Mouse (Mus musculus): ENCODE data around the gene Akt1.

The Akt1 gene

GRCm38 (mm10) chr12:112628197-112628596, 46.5 kb downstream of the Akt1 start:
- no peak for DNase-seq (ENCODE audit: low spot score in 2 of 2)

DNA sequence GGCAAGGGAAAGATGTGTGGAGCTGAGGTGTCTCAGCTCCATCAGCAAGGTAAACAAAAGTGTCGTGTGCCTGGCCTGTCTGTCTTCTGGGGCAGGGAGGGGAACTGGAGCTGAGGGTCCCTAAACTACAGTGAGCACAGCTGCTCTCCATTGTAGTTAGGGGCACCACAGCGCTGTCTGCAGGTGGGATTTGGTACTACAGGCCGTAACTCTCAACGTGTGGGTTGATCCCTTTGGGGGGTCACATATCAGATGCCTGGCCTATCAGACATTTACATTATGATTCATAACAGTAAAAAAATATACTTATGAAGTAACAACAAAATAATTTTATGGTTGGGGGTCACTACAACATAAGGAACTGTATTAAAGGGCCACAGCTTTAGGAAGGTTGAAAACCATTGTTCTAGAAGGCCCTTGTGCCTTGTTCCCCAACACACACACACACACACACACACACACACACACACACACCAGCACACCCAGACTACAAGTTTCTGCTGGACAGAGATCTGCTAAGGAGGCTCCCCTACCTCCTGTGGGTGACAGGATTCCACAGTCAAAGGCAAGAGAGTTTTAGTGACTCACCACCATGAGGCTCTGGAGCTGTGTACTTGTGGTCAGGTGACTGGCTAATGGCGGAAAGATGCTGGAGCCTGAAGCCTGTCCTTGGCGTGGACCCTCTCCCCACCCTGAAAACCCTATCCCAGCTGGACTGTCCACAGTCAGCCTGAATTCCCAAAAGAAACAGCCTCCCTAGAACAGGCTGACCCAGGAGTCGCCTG, 47.4 kb downstream of the Akt1 start:
- no peak for DNase-seq (ENCODE audit: low spot score in 2 of 2)

DNA sequence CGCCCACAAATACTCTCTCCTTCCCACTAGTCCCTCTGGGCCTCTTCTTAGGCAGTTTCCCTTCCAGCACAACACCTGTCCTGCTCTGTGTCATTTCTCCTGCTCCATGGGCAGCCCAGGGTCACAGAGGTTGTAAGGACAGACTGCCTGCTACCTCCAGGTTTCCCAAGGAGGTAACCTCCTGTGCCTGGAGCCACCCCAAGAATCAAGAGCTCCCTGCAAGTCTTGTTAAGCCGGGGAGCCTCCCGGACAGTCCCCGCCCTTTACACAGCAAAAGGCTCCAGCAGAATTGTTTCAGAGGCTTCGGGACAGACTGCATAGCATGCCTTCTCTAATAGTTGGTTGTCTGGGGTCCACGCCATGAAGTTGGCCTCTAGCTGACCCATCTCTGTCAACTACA, 48.2 kb downstream of the Akt1 start:
- no peak for DNase-seq (ENCODE audit: low spot score in 2 of 2)

- DNase-seq (ENCODE audit: low spot score in 2 of 2): no peak
These were observed 49.0 kb downstream of the Akt1 start for GRCm38 (mm10) chr12:112625700-112626099.

DNA sequence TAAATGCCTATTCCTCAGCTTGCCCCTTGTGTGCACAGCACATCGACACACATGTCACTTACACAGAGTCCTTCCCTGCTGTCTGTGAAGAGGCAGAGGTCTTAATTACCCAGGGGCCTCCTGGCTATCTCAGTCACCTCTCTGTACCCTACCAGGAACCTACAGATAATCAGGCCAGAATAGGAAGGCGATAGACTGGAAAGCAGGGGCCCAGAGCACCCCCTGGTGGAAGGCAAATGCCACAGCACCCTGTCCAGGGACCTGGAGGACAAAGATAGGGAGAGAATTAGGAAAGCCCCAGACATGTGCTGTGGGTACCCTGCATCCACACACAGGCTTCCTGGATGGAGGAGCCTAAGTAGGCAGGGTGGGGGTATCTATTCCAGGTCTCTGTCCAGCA, 50.9 kb downstream of the Akt1 start:
- peak in 1 of 2 experiments; percentile 73 for DNase-seq (ENCODE audit: low spot score in 2 of 2)

GRCm38 (mm10) chr12:112621900-112622299, 52.8 kb downstream of the Akt1 start:
- DNase-seq (ENCODE audit: low spot score in 2 of 2): no peak

DNA sequence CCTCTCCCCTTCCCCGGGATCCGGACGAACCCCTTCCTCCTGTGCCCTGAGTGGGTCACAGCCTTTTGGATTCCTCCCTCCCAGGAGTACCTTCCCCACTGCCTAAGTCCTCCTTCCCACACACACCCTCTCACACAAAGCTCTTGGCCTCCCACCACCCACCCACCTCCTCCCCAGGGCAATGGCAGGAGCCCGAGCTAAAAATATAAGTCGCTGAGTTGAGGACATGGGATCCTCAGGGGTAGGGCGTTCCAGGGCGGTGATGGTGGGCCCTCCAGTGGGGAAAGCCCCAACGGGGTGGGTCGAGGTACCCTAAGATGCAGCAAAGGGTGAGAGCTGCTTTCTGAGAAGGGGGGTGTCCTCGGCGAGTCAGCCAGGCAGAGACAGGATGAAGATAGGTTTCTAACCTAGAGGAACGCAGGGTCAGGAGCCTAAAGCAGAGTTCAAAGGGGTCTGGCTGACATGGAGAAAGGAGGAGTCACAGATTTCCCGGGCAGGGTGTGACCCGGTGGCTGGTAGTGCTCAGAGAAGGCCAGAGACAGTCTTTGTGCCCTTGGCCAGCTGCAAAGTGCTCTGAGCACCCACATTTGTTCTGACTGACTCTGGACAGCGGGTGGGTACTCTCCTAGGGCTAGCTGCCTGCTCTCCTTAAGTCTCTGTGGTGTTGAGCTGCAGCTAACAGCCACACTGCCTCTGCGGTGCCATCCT, 54.2 kb downstream of the Akt1 start:
- DNase-seq (ENCODE audit: low spot score in 2 of 2): no peak

DNA sequence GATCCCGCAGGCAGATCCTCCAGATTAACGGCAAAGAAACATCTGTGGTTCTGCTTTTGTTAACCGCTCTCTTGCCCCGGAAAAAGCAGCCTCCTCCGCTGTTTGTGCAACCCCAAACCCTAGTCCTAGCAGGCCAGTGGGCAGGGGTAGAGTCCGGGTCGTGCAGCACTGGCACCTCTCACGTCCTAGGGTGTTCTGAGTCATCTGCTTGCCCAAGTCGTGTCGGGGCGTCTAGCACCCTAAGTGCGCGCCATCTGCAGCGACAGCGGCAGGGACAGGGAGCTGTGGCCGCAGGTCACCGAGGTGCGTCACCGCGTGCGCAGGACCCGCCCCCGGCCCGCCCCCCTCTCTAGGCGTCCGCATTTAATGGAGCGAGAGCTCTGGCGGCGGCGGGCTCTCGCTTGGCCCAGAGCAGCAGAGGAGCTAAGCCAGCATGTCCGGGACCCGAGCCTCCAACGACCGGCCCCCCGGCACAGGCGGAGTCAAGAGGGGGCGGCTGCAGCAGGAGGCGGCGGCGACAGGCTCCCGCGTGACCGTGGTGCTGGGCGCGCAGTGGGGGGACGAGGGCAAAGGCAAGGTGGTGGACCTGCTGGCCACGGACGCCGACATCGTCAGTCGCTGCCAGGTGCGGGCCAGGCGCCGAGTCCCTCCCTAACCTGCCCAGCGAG, 54.9 kb downstream of the Akt1 start, which contains the start of gene Adssl1:
Gene Adssl1, plus strand, starts transcription at position 360 of the 668 bp plus-strand sequence.
- DNase-seq (ENCODE audit: low spot score in 2 of 2): peak in 1 of 2 experiments; percentile 34

- no peak for DNase-seq (ENCODE audit: low spot score in 2 of 2)
These were observed 55.6 kb downstream of the Akt1 start for GRCm38 (mm10) chr12:112618981-112619685.

DNA sequence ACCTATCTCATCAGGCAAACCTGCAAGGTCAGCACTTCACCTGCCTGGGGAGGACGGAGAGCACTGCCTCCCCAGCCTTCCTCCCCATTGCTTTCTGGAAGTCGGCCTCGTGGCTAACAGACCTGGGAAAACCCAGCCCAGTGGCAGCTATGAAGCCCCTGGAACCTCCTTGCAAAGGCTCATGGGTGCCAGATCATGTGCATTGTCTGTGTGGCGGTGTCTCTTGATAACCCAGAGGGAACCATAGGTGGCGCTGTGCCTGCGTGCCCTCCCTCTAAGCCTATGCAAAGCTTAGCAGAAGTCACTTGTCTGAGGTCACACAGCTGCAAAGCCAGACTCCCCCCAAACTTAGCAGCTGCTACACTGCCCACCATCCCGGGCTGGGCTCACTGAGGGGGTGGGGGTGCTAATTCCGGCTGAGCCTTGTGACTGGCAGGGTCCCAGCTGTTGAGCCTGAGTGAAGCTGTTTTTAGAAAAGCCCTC, 56.7 kb downstream of the Akt1 start:
- DNase-seq (ENCODE audit: low spot score in 2 of 2): peak in 1 of 2 experiments; percentile 61

DNA sequence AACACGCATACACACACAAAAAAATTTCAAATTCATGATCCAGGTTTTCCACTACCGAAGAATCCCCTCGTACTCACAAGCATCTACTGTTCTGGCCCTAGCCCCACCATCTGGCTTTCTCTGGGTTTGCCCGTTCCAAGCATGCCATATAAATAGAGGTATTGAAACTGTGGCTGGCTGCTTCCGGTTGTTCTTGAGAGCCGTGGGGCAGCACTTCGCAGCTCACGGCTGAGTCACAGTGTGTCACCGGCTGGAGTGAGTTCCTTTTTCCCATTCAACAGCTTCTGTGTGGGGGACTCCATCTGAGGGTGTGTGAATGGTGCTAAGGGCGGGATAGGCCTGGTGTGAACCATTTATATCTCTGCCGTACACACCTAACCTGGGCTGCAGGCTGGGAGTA, 57.5 kb downstream of the Akt1 start:
- DNase-seq (ENCODE audit: low spot score in 2 of 2): no peak

DNA sequence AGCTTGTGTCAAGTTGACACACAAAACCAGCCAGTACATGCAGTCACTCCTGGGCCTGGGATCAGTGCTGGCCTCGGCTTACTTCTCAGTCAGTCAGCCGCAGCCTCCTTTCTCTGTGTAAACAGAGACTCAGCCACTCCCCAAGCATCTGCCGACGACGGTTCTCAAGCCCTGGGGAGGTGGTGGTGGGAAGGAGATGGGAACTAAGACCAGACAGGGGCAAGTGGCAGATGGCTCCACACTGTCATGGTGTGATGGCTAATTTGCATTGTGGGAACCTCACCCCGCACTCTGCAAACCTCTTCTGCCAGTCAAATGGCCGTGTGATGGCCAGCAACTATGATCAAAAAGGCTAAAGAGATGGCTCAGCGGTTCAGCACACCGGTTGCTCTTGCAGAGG, 58.0 kb downstream of the Akt1 start:
- no peak for DNase-seq (ENCODE audit: low spot score in 2 of 2)

DNA sequence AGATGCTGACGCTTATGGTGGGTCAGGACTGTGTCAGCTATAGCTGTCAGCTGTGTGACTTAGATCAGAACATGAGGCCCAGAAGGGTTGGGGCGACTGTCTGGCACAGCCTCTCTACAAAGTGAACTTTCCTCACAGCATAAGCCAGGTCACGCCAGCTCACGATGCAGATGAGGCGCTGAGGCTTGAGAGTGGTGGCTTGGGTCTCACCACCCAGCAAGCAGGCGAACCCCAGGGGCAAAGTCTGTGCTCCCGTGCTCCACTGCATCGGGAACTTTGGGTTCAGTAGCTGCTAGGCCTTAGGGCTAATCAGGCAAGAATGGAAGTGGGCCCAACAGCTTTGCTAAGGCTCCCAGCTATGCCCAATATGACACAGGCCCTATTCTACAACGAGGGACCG, 65.7 kb downstream of the Akt1 start:
- DNase-seq (ENCODE audit: low spot score in 2 of 2): no peak

GRCm38 (mm10) chr12:112606998-112607397, 67.7 kb downstream of the Akt1 start:
- DNase-seq (ENCODE audit: low spot score in 2 of 2): no peak

DNA sequence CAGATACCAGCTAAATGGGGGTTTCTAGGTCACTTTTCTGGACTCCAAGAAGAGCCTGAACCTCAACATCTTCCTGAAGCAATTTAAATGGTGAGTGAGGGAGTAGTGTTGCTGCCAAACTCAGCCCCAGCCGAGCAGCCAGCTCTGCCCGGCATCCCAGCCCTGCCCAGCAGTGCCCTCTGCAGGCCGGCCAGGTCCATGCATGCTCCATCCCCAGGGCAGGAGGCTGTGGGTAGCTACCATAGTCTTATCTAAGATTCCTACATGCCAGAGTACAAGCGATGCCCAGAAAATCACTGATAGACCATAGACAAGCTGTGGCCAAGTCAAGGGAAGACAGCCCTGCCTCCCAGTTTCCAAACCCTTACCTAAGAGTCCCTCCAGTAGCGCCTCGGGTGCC, 68.9 kb downstream of the Akt1 start:
- DNase-seq (ENCODE audit: low spot score in 2 of 2): peak; percentile 68 to 88

- DNase-seq (ENCODE audit: low spot score in 2 of 2): peak in 1 of 2 experiments; percentile 52
These were observed 69.7 kb downstream of the Akt1 start for GRCm38 (mm10) chr12:112604709-112605649.

- DNase-seq (ENCODE audit: low spot score in 2 of 2): no peak
These were observed 70.7 kb downstream of the Akt1 start for GRCm38 (mm10) chr12:112604022-112604421.

All from cerebellum, postnatal 4 days (tissue).